Mouse (Mus musculus) embryonic facial prominence, embryonic 11.5 days (tissue): ENCODE measurements around the gene Serpinf2. TPM values are rescaled to one million over a fixed set of nuclear protein-coding genes. Genes with fewer than 3 reads are reported as not detected.

ENCODE experiments used
- ATAC-seq: fragments of 200-750 bp; cut with Nextera tagmentation; replicated peaks from 2 replicates; pipeline ENCODE4 v1.8.0; 2017; ENCODE audit warnings: low read depth; ENCODE audit not compliant: insufficient number of reproducible peaks, low FRiP score, low TSS enrichment
- DNase-seq: peaks from one replicate; pipeline ENCODE4 v3.0.0-alpha.2; 2015; ENCODE audit warnings: low spot score
- H3K27ac ChIP-seq: fragments of 300-500 bp; sonication (generic); replicated peaks from 2 replicates; pipeline ENCODE4 v1.5.1; 2014; ENCODE audit warnings: mild to moderate bottlenecking, low read depth, low read length, control low read depth
- H3K27me3 ChIP-seq: fragments of 300-500 bp; sonication (generic); 2 replicates; pipeline ENCODE4 v1.6.1; 2014; ENCODE audit warnings: mild to moderate bottlenecking, low read length, moderate library complexity, mixed read lengths; ENCODE audit not compliant: control insufficient read depth, insufficient read depth
- H3K36me3 ChIP-seq: fragments of 300-500 bp; sonication (generic); replicated peaks from 2 replicates; pipeline ENCODE4 v1.6.1; 2014; ENCODE audit warnings: low read depth, mild to moderate bottlenecking, low read length, moderate library complexity, mixed read lengths; ENCODE audit not compliant: control insufficient read depth, insufficient read depth
- H3K4me1 ChIP-seq: fragments of 300-500 bp; sonication (generic); 2 replicates; pipeline ENCODE4 v1.6.1; 2014; ENCODE audit warnings: low read length, mixed read lengths; ENCODE audit not compliant: control insufficient read depth, insufficient read depth
- H3K4me2 ChIP-seq: fragments of 300-500 bp; sonication (generic); 2 replicates; pipeline ENCODE4 v1.6.1; 2014; ENCODE audit warnings: low read depth, mild to moderate bottlenecking, control low read depth, low read length, moderate library complexity
- H3K4me3 ChIP-seq: fragments of 300-500 bp; sonication (generic); 2 replicates; pipeline ENCODE4 v1.5.1; 2014; ENCODE audit warnings: low read depth, low read length, control low read depth
- H3K9ac ChIP-seq: fragments of 300-500 bp; sonication (generic); replicated peaks from 2 replicates; pipeline ENCODE4 v1.6.1; 2014; ENCODE audit warnings: mild to moderate bottlenecking, control low read depth, low read length
- H3K9me3 ChIP-seq: fragments of 300-500 bp; sonication (generic); replicated peaks from 2 replicates; pipeline ENCODE4 v1.6.1; 2016; ENCODE audit warnings: mild to moderate bottlenecking, low read length, inconsistent platforms, mixed read lengths; ENCODE audit not compliant: control insufficient read depth
- WGBS: fragments of 180-500 bp; shearing (Covaris S2); extraction: QIAGEN DNeasy Blood & Tissue Kit; methylation state at CpG from one replicate; pipeline ENCODE4 v1.1.7; 2014; 5-methylcytosine and 5-hydroxymethylcytosine counted together
- polyA plus RNA-seq: library from polyadenylated mRNA; unstranded; fragments of >200 nt; fragmentation: Nextera tagmentation; extraction: Ambion mirVana; gene quantifications from 2 replicates; pipeline ENCODE4 v1.2.1, GENCODE M21; 2014

The Serpinf2 gene
- polyA plus RNA-seq, 1 experiment from 2014 or later, result 0.34 TPM

DNA sequence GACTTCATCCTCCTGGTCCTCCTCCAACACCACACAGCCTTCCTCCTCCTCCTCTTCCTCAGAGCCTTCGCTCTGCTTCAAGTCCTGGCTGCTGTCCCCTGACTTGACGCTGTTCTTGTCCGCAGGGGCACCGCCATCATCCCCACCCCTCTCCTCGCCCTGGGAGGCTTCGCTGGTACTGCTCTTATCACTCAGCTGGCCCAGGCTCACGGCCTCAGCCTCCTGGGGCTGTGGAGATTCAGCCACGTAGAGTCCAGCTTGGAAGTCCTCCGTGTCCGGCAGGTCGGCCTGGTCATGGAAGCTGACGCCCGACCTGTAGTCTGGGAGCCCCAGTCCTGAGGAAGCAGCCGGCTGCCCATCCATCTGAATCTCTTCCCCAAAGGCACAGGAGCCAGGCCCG lies 11.5 kb upstream of the Serpinf2 start:
- no peak overlapping the region for H3K4me2 ChIP-seq
- 88% methylated on average over 15 of the region's 15 CpGs for WGBS

DNA sequence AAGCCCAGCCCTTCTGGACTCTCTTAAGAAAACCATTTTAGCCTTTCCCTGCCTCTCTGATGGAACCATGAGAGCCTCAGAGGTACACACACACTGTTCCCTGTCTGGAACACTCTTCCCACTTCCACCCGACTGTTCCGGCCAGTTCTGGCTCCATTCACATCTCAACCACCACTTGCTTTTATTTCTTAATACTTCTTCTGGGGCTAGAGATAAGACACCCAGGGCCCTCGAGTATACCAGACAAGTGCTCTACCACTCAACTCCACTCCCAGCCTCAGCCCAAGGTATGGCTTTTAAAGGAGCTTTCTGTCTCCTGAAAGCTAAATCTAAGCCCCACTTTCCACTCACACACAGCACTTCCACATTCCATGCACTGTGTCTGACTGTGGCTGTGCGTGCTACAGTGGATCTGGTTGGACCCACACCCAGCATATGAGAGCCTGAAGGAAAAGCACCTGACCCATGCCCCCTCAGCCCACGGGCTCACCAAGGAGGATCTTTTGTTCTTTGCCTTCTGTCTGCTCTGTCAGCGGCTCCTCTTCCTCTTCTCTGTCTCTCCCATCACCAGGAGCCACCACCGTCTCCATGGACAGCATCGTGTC lies 11.0 kb upstream of the Serpinf2 start:
- no peaks in the 10 kb centered on the region; the same call in 1 of the 2 replicates for H3K36me3 ChIP-seq
- H3K4me1 ChIP-seq, result peaks cover 5% of the 10 kb centered on the region; the same call in 1 of the 2 replicates
- H3K9ac ChIP-seq, result no peak overlapping the region
- H3K4me3 ChIP-seq, result no peak overlapping the region
- no peak overlapping the region for H3K27ac ChIP-seq
- no peak for ATAC-seq
- WGBS, result 86% methylated on average over 8 of the region's 8 CpGs
- no peak overlapping the region for H3K4me2 ChIP-seq
- H3K27me3 ChIP-seq, result no peaks in the 10 kb centered on the region
- H3K9me3 ChIP-seq, result no peaks in the 10 kb centered on the region
- DNase-seq, result no peak

More for the DNA sequence above, 11.5 kb upstream of the Serpinf2 start:
- no peaks in the 10 kb centered on the region for H3K27me3 ChIP-seq
- DNase-seq (no peak), ATAC-seq (no peak)
- peaks cover 5% of the 10 kb centered on the region; the same call in 1 of the 2 replicates for H3K4me1 ChIP-seq
- no peak overlapping the region for H3K4me3 ChIP-seq
- H3K9me3 ChIP-seq, result no peaks in the 10 kb centered on the region
- no peaks in the 10 kb centered on the region; the same call in 1 of the 2 replicates for H3K36me3 ChIP-seq
- H3K9ac ChIP-seq, result no peak overlapping the region
- no peak overlapping the region for H3K27ac ChIP-seq

DNA sequence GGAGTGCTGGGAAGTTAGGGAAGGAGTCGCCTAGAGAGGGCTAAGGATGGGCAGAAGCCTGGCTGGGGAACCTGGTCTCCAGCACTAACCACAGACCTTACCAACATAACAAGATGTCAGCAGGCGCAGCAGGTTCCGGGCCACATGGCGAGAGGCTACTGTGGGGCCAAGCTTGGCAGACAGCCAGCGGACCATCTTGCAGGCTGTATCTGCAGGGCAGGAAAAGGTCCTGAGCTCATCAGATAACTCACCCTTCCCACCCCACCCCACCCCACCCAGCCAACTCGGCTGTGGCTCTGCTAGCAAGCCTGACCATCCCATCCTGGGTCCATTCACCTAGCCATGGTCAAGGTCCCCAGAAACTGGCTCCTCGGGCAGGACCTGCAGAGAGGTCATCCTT lies 10.3 kb upstream of the Serpinf2 start:
- H3K9ac ChIP-seq, result no peak overlapping the region

DNA sequence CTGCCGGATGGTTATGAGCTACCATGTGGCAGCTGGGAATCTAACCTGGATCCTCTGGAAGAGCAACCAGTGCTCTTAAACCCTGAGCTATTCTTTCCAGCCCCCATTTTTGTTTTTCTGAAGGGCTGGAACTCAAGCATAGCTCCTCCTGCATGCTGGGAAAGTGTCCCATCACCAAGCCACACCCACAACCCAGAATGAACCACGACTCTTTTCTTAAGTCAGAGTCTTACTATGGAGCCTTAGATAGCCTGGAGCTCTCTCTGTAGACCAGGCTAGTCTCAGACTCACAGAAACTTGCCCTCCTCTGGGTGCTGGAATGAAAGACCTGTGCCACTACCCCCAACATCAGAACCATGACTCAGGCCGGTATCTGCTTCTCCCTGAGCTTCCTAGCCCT lies 9.2 kb upstream of the Serpinf2 start:
- Histone ChIP-seq H3K27me3 (no peaks in the 10 kb centered on the region), H3K9ac (no peak overlapping the region), H3K4me1 (no peaks in the 10 kb centered on the region), H3K4me3 (no peak overlapping the region), H3K36me3 (no peaks in the 10 kb centered on the region; the same call in 1 of the 2 replicates), H3K4me2 (no peak overlapping the region), H3K27ac (no peak overlapping the region), H3K9me3 (no peaks in the 10 kb centered on the region)
- WGBS, result 86% methylated on average over 3 of the region's 3 CpGs
- no peak for ATAC-seq
- no peak for DNase-seq

More for the DNA sequence above, 10.3 kb upstream of the Serpinf2 start:
- Histone ChIP-seq H3K27ac (no peak overlapping the region), H3K27me3 (no peaks in the 10 kb centered on the region), H3K36me3 (no peaks in the 10 kb centered on the region; the same call in 1 of the 2 replicates), H3K4me1 (peaks cover 5% of the 10 kb centered on the region; the same call in 1 of the 2 replicates), H3K4me3 (no peak overlapping the region), H3K4me2 (no peak overlapping the region), H3K9me3 (no peaks in the 10 kb centered on the region)
- ATAC-seq (no peak), DNase-seq (no peak)
- 88% methylated on average over 7 of the region's 7 CpGs for WGBS

DNA sequence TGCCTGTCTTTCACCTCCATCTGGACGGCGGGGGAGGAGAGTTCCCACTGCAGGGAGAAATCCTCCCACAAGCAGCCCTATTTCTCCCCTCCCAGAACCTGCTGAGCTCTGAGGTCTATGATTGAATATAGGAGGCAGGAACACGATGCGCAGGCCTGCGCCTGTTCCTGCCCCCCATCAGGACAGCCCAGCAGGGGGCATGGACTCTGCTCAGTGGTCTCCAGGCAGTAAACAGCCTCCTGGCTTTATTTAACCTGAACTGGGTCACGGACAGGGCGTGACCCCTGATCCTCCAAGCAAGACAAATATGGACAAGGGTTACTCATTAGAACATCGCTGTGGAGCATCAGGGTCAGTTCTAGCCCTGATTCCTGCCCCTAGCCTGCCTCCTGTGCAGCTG lies 4.3 kb upstream of the Serpinf2 start:
- Histone ChIP-seq H3K9me3 (no peaks in the 10 kb centered on the region), H3K4me2 (no peak overlapping the region), H3K9ac (no peak overlapping the region), H3K36me3 (no peaks in the 10 kb centered on the region; the same call in 1 of the 2 replicates), H3K4me1 (no peaks in the 10 kb centered on the region), H3K4me3 (no peak overlapping the region), H3K27ac (no peak overlapping the region), H3K27me3 (no peaks in the 10 kb centered on the region)
- WGBS, result 30% methylated on average over 8 of the region's 8 CpGs
- no peak for ATAC-seq
- no peak for DNase-seq

DNA sequence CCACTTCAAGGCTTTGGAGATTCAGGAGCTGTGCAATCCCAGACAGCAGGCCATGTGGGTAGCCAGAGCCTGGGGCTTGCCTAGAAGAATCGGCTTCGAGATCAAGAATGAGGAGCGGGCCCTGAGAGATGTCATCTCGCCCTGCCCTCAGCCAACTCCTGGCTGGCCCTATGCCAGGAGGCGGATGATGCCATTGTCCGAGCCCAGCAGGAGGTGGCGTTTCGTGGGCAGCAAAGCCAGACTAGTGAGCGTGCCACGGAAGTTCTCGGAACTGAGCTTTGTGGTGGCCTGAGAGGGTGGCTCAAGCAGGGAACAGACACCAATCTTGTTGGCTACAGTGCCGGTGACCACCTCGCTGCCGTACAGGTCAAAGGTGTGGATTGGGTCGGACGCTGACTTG lies 2.2 kb upstream of the Serpinf2 start:
- Histone ChIP-seq H3K9ac (no peak overlapping the region), H3K4me3 (no peak overlapping the region), H3K36me3 (no peaks in the 10 kb centered on the region), H3K4me2 (no peak overlapping the region), H3K4me1 (no peaks in the 10 kb centered on the region), H3K27me3 (no peaks in the 10 kb centered on the region), H3K9me3 (no peaks in the 10 kb centered on the region), H3K27ac (no peak overlapping the region)
- ATAC-seq, result no peak
- DNase-seq, result no peak
- 89% methylated on average over 16 of the region's 16 CpGs for WGBS

DNA sequence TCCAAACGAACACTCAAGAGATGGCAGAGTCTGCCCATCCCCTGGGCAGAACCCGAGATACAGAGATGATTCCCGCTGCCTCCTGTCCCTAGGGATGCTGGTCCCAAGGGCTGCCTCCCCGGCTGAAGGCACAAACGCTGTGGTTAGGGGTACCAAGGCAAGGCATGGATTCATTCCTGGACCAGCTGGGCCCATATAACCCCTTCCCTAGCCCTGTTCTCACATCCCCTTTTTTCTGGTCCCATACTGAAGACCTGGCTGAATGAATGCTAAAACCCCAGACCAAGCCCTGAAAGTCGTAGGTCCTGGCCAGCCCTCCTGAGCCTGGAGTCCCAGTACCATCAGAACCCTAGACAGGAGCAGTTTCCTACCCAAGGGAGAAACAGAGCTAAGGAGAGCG lies 1.6 kb upstream of the Serpinf2 start:
- WGBS, result 88% methylated on average over 7 of the region's 7 CpGs
- no peak overlapping the region for H3K27ac ChIP-seq
- H3K27me3 ChIP-seq, result no peaks in the 10 kb centered on the region
- no peak overlapping the region for H3K4me3 ChIP-seq
- no peaks in the 10 kb centered on the region for H3K9me3 ChIP-seq
- DNase-seq (no peak), ATAC-seq (no peak)
- H3K9ac ChIP-seq, result no peak overlapping the region
- H3K4me1 ChIP-seq, result no peaks in the 10 kb centered on the region
- no peaks in the 10 kb centered on the region for H3K36me3 ChIP-seq
- no peak overlapping the region for H3K4me2 ChIP-seq

DNA sequence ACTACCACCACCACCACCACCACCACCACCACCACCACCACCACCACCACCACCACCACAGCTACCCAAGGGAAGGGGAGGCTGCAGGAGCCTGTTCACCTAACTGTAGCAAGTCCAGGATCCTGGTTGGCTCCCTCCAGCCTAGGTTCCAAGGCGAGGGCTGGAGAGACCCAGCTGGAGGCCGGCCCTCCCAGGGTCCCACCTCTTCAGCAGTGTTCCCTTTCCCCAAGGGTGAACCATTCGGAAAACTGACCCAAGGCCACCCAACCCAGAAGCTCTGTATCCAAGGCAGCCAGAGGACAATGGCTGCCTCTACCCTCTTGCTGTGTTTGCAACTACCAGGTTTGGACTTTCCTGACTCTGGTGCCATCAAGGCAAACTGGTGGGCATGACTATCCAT lies 560 bp upstream of the Serpinf2 start:
- no peak for DNase-seq
- H3K4me3 ChIP-seq, result no peak overlapping the region
- no peaks in the 10 kb centered on the region for H3K9me3 ChIP-seq
- H3K4me1 ChIP-seq, result no peaks in the 10 kb centered on the region
- H3K36me3 ChIP-seq, result no peaks in the 10 kb centered on the region
- H3K4me2 ChIP-seq, result no peak overlapping the region
- no peaks in the 10 kb centered on the region for H3K27me3 ChIP-seq
- ATAC-seq, result no peak
- H3K9ac ChIP-seq, result no peak overlapping the region
- WGBS, result 100% methylated on average over 3 of the region's 3 CpGs
- no peak overlapping the region for H3K27ac ChIP-seq
